9 mouse cellular contexts compared by ENCODE assay signal in the genomic region with DNA sequence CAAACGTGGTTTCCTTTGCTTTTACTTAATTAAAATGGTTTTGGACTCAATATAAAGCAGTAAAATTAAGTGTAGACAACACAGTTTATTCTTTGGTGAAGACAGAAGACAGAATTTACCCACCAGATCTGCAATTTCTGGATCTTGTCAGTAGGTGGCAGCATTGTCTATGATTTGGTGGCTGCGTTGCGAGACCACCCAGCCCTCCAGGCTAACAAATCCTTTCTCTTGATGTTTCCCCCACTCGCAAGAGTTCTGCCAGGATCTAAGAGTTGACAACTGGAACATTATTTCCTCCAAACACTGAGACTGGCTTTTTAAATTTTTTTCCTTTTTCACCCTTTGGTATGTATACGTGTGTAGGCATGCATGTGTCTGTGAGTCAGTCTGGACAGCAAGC. TPM values are rescaled to one million over a fixed set of nuclear protein-coding genes. Genes with fewer than 3 reads are reported as not detected.
DNase-seq lines count a peak whose midpoint lies in the region; ATAC-seq lines count a peak whose summit lies in the region.
"Had no signal": no experiment of that assay in that cellular context is flagged by ENCODE, and none has a peak within 500 bp of the region (broad histone marks: within the 10 kb centered on the region; RNA-seq: fewer than 3 reads in every experiment).

No protein-coding gene starts in this region.

- H3K4me2 ChIP-seq in forebrain, embryonic 13.5 days, result no peak overlapping the region
- H3K4me2 ChIP-seq: liver, embryonic 15.5 days had no signal

- WGBS in forebrain, embryonic 13.5 days, result 5% methylated on average over 5 of the region's 5 CpGs
- 12% methylated on average over 5 of the region's 5 CpGs for WGBS in limb, embryonic 10.5 days

- peak; percentile 36 for DNase-seq in gastrocnemius, postnatal 10 days
- no peak for DNase-seq in gastrocnemius, adult 18-20 months (ENCODE audit: low spot score)
- peak; percentile 66 for DNase-seq in 3T3-L1 (ENCODE audit: low read depth, low spot score)
- peak; percentile 59 for DNase-seq in ZHBTc4 (ENCODE audit: low read depth, low spot score)
- DNase-seq in limb, embryonic 10.5 days (ENCODE audit: low spot score), result peak; percentile 74
- peak; percentile 77 for DNase-seq in naive thymus-derived CD4-positive, alpha-beta T cell, adult 2 months (ENCODE audit: low read depth)
- no peak for DNase-seq in frontal cortex, postnatal 36 days (ENCODE audit: low spot score in 2 of 2)

- no peaks in the 10 kb centered on the region for H3K27me3 ChIP-seq in forebrain, embryonic 13.5 days
- H3K27me3 ChIP-seq in limb, embryonic 10.5 days (ENCODE audit: low read depth, poor library complexity, severe bottlenecking), result no peaks in the 10 kb centered on the region
- H3K27me3 ChIP-seq: liver, embryonic 15.5 days had no signal

- no peak overlapping the region for H3K9ac ChIP-seq in forebrain, embryonic 13.5 days
- H3K9ac ChIP-seq: liver, embryonic 15.5 days had no signal

- peak; percentile 54 for ATAC-seq in forebrain, embryonic 13.5 days

- H3K4me3 ChIP-seq in forebrain, embryonic 13.5 days, result no peak overlapping the region
- no peak overlapping the region for H3K4me3 ChIP-seq in limb, embryonic 10.5 days
- H3K4me3 ChIP-seq: liver, embryonic 15.5 days had no signal

- peaks cover 49% of the 10 kb centered on the region for H3K4me1 ChIP-seq in forebrain, embryonic 13.5 days
- peaks cover 26% of the 10 kb centered on the region for H3K4me1 ChIP-seq in limb, embryonic 10.5 days

- H3K36me3 ChIP-seq in forebrain, embryonic 13.5 days (ENCODE audit: poor library complexity, severe bottlenecking), result peaks cover under 1% of the 10 kb centered on the region; the same call in 1 of the 2 replicates
- H3K36me3 ChIP-seq in limb, embryonic 10.5 days, result peaks cover under 1% of the 10 kb centered on the region; the same call in 1 of the 2 replicates
- H3K36me3 ChIP-seq: liver, embryonic 15.5 days had no signal

- H3K27ac ChIP-seq in forebrain, embryonic 13.5 days, result no peak overlapping the region
- no peak overlapping the region for H3K27ac ChIP-seq in limb, embryonic 10.5 days
- H3K27ac ChIP-seq: liver, embryonic 15.5 days had no signal

- H3K9me3 ChIP-seq in forebrain, embryonic 13.5 days (replicated peaks), result no peaks in the 10 kb centered on the region
- no peaks in the 10 kb centered on the region for H3K9me3 ChIP-seq in limb, embryonic 10.5 days (replicated peaks)
- H3K9me3 ChIP-seq: liver, embryonic 15.5 days had no signal

RNA-seq across cellular contexts. Expression of gene Fbxl14, which starts 10.3 kb away (rescaled TPM):
- total RNA-seq in gastrocnemius, postnatal 10 days (2021), result 10 to 100 TPM; 12.5 to 14.1 TPM
- total RNA-seq in gastrocnemius, adult 18-20 months (2021), result 10 to 100 TPM; 10.4 to 11.5 TPM
- 4.1 and 4.2 TPM in 2 replicates for polyA plus RNA-seq in forebrain, embryonic 13.5 days (2015; fragmentation: Nextera tagmentation; extraction: Ambion mirVana)
- 3.0 and 3.5 TPM in 2 replicates for polyA plus RNA-seq in limb, embryonic 10.5 days (2016; fragmentation: Nextera tagmentation; extraction: Ambion mirVana)

RNA-seq across cellular contexts. Expression of gene Wnt5b, which starts 54.4 kb away (rescaled TPM):
- total RNA-seq in gastrocnemius, postnatal 10 days (2021), result 1 to 10 TPM; 3.1 to 3.7 TPM
- 1 to 10 TPM; 2.6 to 2.9 TPM for total RNA-seq in gastrocnemius, adult 18-20 months (2021)
- polyA plus RNA-seq in forebrain, embryonic 13.5 days (2015; fragmentation: Nextera tagmentation; extraction: Ambion mirVana), result 4.5 and 5.2 TPM in 2 replicates
- 17.6 and 18.5 TPM in 2 replicates for polyA plus RNA-seq in limb, embryonic 10.5 days (2016; fragmentation: Nextera tagmentation; extraction: Ambion mirVana)

Comparison
In these comparisons a context has a peak if more than half of its experiments do, and no peak if none do; other contexts are left out.
1. DNase-seq: peak in gastrocnemius, postnatal 10 days (single experiment), 3T3-L1 (single experiment), ZHBTc4 (single experiment), limb, embryonic 10.5 days (single experiment) and naive thymus-derived CD4-positive, alpha-beta T cell, adult 2 months (single experiment); none in gastrocnemius, adult 18-20 months (single experiment) and frontal cortex, postnatal 36 days (0 of 2).